Mouse (Mus musculus) spleen, adult 10 weeks (tissue): ENCODE measurements around the gene Kmt2c. TPM values are rescaled to one million over a fixed set of nuclear protein-coding genes. Genes with fewer than 3 reads are reported as not detected.

Experiments used
- polyA plus RNA-seq: library from polyadenylated mRNA; stranded (reverse); fragments of 350-450 nt; fragmentation: Illumina TruSeq; extraction: RNeasy Lipid Tissue Mini Kit (QIAGEN cat#74804); gene quantifications from one replicate; pipeline ENCODE4 v1.2.3, GENCODE M21; 2015; ENCODE audit warnings: low replicate concordance; ENCODE audit not compliant: insufficient read depth

The Kmt2c gene
- 101 TPM for polyA plus RNA-seq

GRCm38 (mm10) chr5:25498346-25498820 is at the start of gene Kmt2c:
TSS of gene Kmt2c (minus strand) at chr5:25498783.

GRCm38 (mm10) chr5:25515767-25516166 is 17.2 kb upstream of the Kmt2c start, which contains the start of gene Cct8l1:
TSS of gene Cct8l1 (plus strand) at chr5:25516067.

GRCm38 (mm10) chr5:25222752-25223702 is 275.6 kb downstream of the Kmt2c start, which contains the start of gene E130116L18Rik:
TSS of gene E130116L18Rik (minus strand) at chr5:25223153.

Other genes with a start within 250 kb of the Kmt2c start
- not detected for gene Cct8l1, start 17.3 kb upstream of the Kmt2c start, polyA plus RNA-seq
- 5.7 TPM for gene Xrcc2, start 207.0 kb upstream of the Kmt2c start, polyA plus RNA-seq